Mouse (Mus musculus): Measurements from ENCODE around the gene Spg7. TPM values are rescaled to one million over a fixed set of nuclear protein-coding genes. Genes with fewer than 3 reads are reported as not detected.

The Spg7 gene
- total and polyA plus RNA-seq, 3 experiments = 28.9 to 36.0 TPM; not detected in 1

- no peaks in the 10 kb centered on the region for H3K9me3 ChIP-seq (replicated peaks; ENCODE audit: insufficient read depth, low read length)
- no peaks in the 10 kb centered on the region for H3K79me2 ChIP-seq (ENCODE audit: control insufficient read depth, insufficient read depth, low read length, poor library complexity)
- peak within 1 kb of the TSS; percentile 21 for H3K9ac ChIP-seq (ENCODE audit: control insufficient read depth, low read depth, low read length, poor library complexity, severe bottlenecking)
- no peaks in the 10 kb centered on the region for H3K27me3 ChIP-seq (ENCODE audit: control insufficient read depth in 1 of 2, insufficient read depth in 2 of 2, low read length in 2 of 2)
- TF ChIP-seq EP300 (IDR thresholded peaks at IDR 0.05; ENCODE audit: low read depth in 1 of 2, low read length in 2 of 2) (peak in 1 of 2 experiments; percentile 44; a peak in 3 of 4 replicates), MEF2A (IDR thresholded peaks at IDR 0.05; ENCODE audit: extremely low read depth, insufficient replicate concordance, low read depth, low read length, poor library complexity, severe bottlenecking) (no peak), TAL1 (IDR thresholded peaks at IDR 0.05; ENCODE audit: low read length) (peak; percentile 56), TCF12 (IDR thresholded peaks at IDR 0.05; ENCODE audit: low read depth, low read length) (peak; percentile 57), POLR2AphosphoS2 (IDR thresholded peaks at IDR 0.05; ENCODE audit: low read length) (no peak), SIN3A (IDR thresholded peaks at IDR 0.05; ENCODE audit: low read length) (peak; percentile 31; the same call in 1 of the 2 replicates)
- H3K27ac ChIP-seq (ENCODE audit: control insufficient read depth, low read depth, low read length) = no peak within 1 kb of the TSS
- peaks cover 0 to 23% of the 10 kb centered on the region in 2 experiments; a peak in 2 of 4 replicates for H3K36me3 ChIP-seq (ENCODE audit: control insufficient read depth in 1 of 2, insufficient read depth in 2 of 2, low read length in 2 of 2)
- H3K4me3 ChIP-seq (ENCODE audit: control insufficient read depth in 1 of 2, insufficient read depth in 1 of 2, low read depth in 2 of 2, low read length in 2 of 2) = peak within 1 kb of the TSS; percentile 49 to 85
- DNase-seq (ENCODE audit: low read depth, low spot score) = peak; percentile 57
- peaks cover 22 to 40% of the 10 kb centered on the region in 2 experiments for H3K4me1 ChIP-seq (ENCODE audit: control insufficient read depth in 1 of 2, insufficient read depth in 2 of 2, low read length in 2 of 2)
Measured at GRCm38 (mm10) chr8:123117127-123117731, 54.5 kb downstream of the Spg7 start, which contains the start of gene Cpne7. Cpne7 (plus strand) TSS chr8:123117374.

DNA sequence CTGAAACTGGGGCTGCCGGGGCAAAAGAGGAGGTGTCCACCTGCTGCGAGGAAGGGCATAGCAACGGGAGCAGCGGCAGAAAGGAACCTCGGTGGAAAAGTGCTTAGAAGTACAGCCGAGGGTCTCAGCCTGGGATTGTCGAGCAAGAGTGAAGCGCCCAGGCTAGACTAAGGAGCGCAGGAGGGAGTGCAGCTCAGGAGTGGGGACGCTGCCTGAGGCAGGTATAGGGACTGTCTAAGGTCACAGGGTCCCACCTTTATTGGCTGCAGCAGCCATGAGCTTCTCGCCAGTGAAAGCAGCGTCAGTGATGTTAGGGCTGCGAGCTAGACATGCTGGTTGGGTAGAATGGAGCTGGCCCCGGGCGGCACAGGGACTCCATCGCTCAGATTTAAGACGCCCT, 55.0 kb downstream of the Spg7 start:
- TF ChIP-seq UBTF (IDR thresholded peaks at IDR 0.05; ENCODE audit: borderline replicate concordance, insufficient read depth, low read depth, low read length) (no peak), GABPA (IDR thresholded peaks at IDR 0.05; ENCODE audit: low read depth, low read length) (no peak), TBP (IDR thresholded peaks at IDR 0.05; ENCODE audit: low read depth, low read length) (no peak), HCFC1 (IDR thresholded peaks at IDR 0.05; ENCODE audit: low read depth, low read length) (no peak), MXI1 (IDR thresholded peaks at IDR 0.05; ENCODE audit: low read depth, low read length) (no peak), NELFE (IDR thresholded peaks at IDR 0.05; ENCODE audit: low read depth, low read length) (no peak), RCOR1 (IDR thresholded peaks at IDR 0.05; ENCODE audit: low read depth, low read length) (no peak), MAFK (IDR thresholded peaks at IDR 0.05; ENCODE audit: borderline replicate concordance, low read depth, low read length) (no peak), RAD21 (IDR thresholded peaks at IDR 0.05; ENCODE audit: low read depth, low read length) (no peak), JUND (IDR thresholded peaks at IDR 0.05; ENCODE audit: low read depth, low read length) (no peak), GATA1 (IDR thresholded peaks at IDR 0.05; ENCODE audit: low read depth, low read length) (no peak), POLR2A (IDR thresholded peaks at IDR 0.05; ENCODE audit: control insufficient read depth in 1 of 2, insufficient read depth in 1 of 2, low read depth in 1 of 2, low read length in 2 of 2, poor library complexity in 1 of 2) (no peak), USF2 (IDR thresholded peaks at IDR 0.05; ENCODE audit: borderline replicate concordance in 1 of 2, insufficient read depth in 1 of 2, low read depth in 1 of 2, low read length in 2 of 2) (no peak), SMC3 (IDR thresholded peaks at IDR 0.05; ENCODE audit: low read depth, low read length) (no peak), EP300 (IDR thresholded peaks at IDR 0.05; ENCODE audit: low read depth in 1 of 2, low read length in 2 of 2) (no peak), USF1 (IDR thresholded peaks at IDR 0.05; ENCODE audit: low read depth, low read length) (no peak)
- Histone ChIP-seq H3K4me3 (ENCODE audit: control insufficient read depth in 1 of 2, insufficient read depth in 1 of 2, low read depth in 2 of 2, low read length in 2 of 2) (peak overlapping the region; percentile 49 to 85; a peak in 3 of 4 replicates), H3K27me3 (ENCODE audit: control insufficient read depth in 1 of 2, insufficient read depth in 2 of 2, low read length in 2 of 2) (no peaks in the 10 kb centered on the region), H3K79me2 (ENCODE audit: control insufficient read depth, insufficient read depth, low read length, poor library complexity) (no peaks in the 10 kb centered on the region), H3K9me3 (replicated peaks; ENCODE audit: insufficient read depth, low read length) (no peaks in the 10 kb centered on the region), H3K36me3 (ENCODE audit: control insufficient read depth in 1 of 2, insufficient read depth in 2 of 2, low read length in 2 of 2) (peaks cover 0 to 23% of the 10 kb centered on the region in 2 experiments; a peak in 2 of 4 replicates), H3K9ac (ENCODE audit: control insufficient read depth, low read depth, low read length, poor library complexity, severe bottlenecking) (no peak overlapping the region; the same call in 1 of the 2 replicates), H3K27ac (ENCODE audit: control insufficient read depth, low read depth, low read length) (no peak overlapping the region), H3K4me1 (ENCODE audit: control insufficient read depth in 1 of 2, insufficient read depth in 2 of 2, low read length in 2 of 2) (peaks cover 21 to 40% of the 10 kb centered on the region in 2 experiments)
- DNase-seq (ENCODE audit: low read depth, low spot score) = peak; percentile 25

Measured in MEL (cell line).